Mouse (Mus musculus) T-cell, adult 2 months (primary cell): ENCODE results near the gene Ivd.

ENCODE experiments used
- DNase-seq: peaks from one replicate; pipeline ENCODE4 v3.0.0; 2022; ENCODE audit warnings: low spot score

Ivd gene

GRCm38 (mm10) chr2:118861454-118862339, at the start of gene Ivd:
Gene Ivd (plus strand): TSS chr2:118861954.
- DNase-seq = peak; percentile 90

- DNase-seq = no peak
Measured at GRCm38 (mm10) chr2:118812724-118813123, 49.0 kb upstream of the Ivd start.

- peak; percentile 88 for DNase-seq
Measured at GRCm38 (mm10) chr2:118813981-118814836, 47.5 kb upstream of the Ivd start, which contains the start of gene Knstrn. Gene Knstrn (plus strand): TSS chr2:118814003.

GRCm38 (mm10) chr2:118822800-118823199, 39.0 kb upstream of the Ivd start:
- DNase-seq = no peak

DNA sequence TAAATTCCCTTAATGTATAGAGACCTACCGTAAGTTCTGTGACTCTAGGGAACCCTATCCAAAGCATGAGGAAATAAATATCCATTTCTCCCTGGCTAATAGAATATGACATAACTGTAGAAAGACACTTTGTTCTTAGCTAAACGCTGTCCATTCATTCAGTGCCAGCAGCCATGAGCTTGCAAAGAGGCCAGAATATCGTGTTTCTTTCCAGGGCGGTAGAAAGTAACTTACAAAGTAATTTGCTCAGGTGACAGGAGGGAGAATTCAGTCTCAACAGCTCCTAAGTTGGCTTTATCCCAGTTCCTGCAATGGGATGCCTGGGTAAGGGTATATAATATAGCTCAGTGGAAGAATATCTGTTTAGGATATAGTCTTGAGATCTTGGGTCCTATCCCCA, 37.4 kb upstream of the Ivd start:
- no peak for DNase-seq

- DNase-seq = no peak
Measured at GRCm38 (mm10) chr2:118829096-118829495, 32.7 kb upstream of the Ivd start.

- no peak for DNase-seq
Measured at GRCm38 (mm10) chr2:118834061-118834460, 27.7 kb upstream of the Ivd start.

GRCm38 (mm10) chr2:118835115-118835514, 26.6 kb upstream of the Ivd start:
- no peak for DNase-seq

DNA sequence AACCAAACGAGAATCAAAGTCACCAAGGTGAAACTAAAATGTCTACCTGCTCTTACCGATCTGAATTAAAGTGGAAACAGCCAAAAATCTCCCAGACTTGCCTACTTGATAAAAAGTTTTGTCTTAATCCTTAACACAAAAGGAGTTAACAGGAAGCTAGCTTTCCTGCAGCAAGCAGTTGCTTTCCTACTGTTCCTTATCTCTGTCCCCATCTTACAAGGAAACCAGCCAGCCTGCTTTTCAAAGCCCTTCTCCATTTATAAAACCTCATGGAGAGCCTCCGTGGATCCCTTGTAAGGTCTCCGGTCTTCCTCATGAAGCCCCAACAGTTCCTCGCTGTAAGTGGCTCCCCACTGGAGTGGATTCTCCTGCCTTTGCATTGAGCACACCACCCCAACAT, 23.4 kb upstream of the Ivd start:
- DNase-seq = no peak

DNA sequence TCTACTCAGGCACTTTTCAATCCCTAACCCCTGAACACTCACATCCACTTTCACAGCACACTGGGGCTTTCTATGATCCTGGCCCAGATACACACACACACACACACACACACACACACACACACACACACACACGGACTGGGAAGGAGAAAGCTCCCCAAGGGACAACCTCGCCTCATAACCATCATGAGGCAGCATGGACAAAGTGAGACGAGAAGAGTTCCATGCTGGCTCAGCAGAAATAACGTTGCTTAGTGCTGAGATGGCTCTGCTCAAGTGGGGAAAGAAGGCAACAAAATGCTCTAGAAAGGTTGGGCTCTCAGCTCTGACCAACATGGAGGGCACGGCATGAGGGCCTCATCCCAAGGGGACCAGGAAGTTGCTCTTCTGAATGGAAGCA, 20.6 kb upstream of the Ivd start:
- no peak for DNase-seq

- DNase-seq = no peak
Measured at GRCm38 (mm10) chr2:118841774-118842173, 20.0 kb upstream of the Ivd start.

- DNase-seq = no peak
Measured at GRCm38 (mm10) chr2:118844427-118844826, 17.3 kb upstream of the Ivd start.

GRCm38 (mm10) chr2:118846246-118846645, 15.5 kb upstream of the Ivd start:
- DNase-seq = no peak

DNA sequence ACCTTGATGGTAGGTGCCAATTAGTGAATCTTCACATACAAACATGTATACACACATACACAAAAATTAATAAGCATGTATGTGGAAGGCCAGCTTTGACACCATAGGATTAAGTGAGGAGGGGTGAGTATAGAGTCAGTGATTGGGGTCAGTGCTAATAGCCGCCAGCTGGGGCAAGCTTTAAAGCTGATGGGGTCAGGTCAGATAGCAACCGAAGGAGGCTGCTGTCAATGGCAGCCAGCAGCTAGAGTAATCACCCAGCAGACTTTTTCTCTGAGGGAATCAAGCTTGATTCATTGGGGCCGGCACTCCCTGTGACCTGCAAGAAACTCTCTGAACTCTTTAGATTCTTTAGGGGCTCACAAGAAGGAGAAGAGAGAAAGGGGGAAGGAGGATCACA, 10.0 kb upstream of the Ivd start:
- DNase-seq = no peak

GRCm38 (mm10) chr2:118862340-118862675, 554 bp downstream of the Ivd start:
- no peak for DNase-seq

GRCm38 (mm10) chr2:118870601-118871000, 8.8 kb downstream of the Ivd start:
- no peak for DNase-seq

DNA sequence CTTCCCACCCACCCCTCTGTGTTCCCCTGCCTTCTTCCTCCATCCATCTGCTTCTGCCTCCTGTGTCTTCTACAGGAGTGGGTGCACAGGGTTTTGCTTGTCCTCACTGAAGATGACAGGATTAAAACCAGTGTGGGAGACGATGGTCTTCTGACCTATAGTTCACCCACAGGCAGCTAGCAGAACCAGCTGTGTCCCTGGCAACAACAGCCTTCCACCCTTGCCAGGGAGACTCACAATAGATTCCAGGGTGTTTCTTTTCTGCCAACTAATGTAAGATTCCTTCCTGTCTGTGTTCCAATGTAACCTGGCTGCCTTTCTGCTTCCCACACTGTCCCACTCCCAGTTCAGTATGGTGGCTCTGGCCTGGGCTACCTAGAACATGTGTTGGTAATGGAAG, 9.3 kb downstream of the Ivd start:
- DNase-seq = no peak

DNA sequence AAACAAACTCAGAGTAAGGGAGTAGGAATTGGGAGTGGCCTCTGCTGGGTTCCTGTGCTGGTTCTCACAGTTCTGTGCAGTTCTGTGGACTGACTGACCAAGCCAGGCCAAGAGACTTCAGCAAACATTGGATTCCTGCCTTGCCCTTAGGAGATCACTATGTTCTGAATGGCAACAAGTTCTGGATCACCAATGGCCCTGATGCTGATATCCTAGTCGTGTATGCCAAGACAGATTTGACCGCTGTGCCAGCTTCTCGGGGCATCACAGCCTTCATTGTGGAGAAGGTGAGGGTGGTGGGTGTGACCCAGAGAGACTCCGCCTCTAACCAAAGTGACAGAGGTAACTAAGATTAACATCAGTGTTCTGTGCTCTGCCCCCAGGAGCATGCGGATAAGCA, 11.3 kb downstream of the Ivd start:
- no peak for DNase-seq

GRCm38 (mm10) chr2:118873890-118874430, 12.2 kb downstream of the Ivd start:
- no peak for DNase-seq

GRCm38 (mm10) chr2:118875316-118875715, 13.6 kb downstream of the Ivd start:
- no peak for DNase-seq

DNA sequence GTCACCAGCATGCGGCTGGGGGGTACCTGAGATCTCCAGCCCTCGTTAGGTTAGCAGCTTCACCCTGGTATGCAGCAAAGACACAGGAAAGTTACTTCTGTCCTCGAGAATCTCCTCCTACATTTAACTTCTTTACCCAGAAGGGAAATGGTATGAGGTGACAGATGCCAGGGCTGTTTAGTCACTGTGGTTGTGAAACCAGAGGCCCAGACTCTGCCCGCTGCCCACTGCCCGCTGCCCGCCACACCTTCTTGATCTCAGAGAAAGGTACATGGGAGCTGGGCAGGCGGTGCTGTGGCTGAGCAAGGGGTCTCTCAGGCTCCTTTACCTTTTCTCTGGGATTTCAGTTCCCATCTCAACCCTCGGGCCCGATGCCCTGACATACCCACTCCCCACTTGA, 14.7 kb downstream of the Ivd start:
- no peak for DNase-seq

DNA sequence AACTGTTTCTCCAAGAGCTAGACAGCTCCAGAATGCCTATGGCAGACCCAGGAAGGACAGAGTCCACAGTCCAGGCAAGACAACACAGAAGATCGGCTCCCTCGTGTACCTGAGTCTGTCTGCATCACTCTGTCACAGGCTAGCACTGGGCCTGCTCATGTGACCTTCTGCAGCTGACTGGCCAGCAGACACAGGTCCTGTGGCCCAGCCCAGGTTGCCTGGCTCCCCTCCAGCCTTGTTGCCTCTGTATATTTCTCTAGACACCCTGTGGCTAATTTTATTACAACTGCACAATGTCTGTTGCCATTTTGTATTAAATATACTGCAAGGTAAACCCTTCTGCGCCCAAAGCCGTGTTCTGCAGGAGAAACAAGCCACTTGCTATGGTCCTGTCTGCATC, 19.3 kb downstream of the Ivd start:
- no peak for DNase-seq

DNA sequence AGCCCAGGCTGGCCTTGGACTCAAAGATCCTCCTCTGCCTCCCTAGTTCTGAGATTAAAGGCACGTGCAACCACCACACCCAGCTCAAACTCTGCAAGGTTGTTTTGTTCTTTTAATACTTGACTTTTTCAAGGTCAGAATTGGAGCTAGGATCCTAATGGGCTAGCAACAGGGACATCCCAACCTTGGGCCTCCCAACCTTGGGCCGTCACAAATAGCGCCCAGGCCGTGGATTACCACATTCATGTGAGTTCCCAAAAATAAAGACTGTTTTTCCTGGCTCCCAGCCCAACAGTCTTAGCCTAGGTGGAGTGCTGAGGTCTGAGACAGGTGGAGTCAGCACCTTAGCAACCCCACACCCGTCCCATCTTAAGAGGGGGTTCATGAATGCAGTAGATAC, 20.2 kb downstream of the Ivd start:
- DNase-seq = no peak
